Mouse (Mus musculus) embryonic facial prominence, embryonic 10.5 days (tissue): ENCODE measurements around the gene Card14. TPM values are rescaled to one million over a fixed set of nuclear protein-coding genes. Genes with fewer than 3 reads are reported as not detected.
A peak's percentile ranks its signal among the peaks of the same experiment; 100 is the strongest.
"Not testable (repeated sequence)": the region's sequence is repeated elsewhere in the genome, so short reads cannot be mapped to it uniquely, and the experiment has no call there.

Source experiments
- DNase-seq: peaks from one replicate; pipeline ENCODE4 v3.0.0-alpha.2; 2017; ENCODE audit warnings: low spot score
- H3K27ac ChIP-seq: fragments of 300-500 bp; sonication (generic); replicated peaks from 2 replicates; pipeline ENCODE4 v1.5.1; 2016; ENCODE audit warnings: mild to moderate bottlenecking
- H3K27me3 ChIP-seq: fragments of 300-500 bp; sonication (generic); replicated peaks from 2 replicates; pipeline ENCODE4 v1.6.1; 2016; ENCODE audit warnings: low read depth, mild to moderate bottlenecking; ENCODE audit not compliant: poor library complexity, severe bottlenecking
- H3K36me3 ChIP-seq: fragments of 300-500 bp; sonication (generic); replicated peaks from 2 replicates; pipeline ENCODE4 v1.6.1; 2016; ENCODE audit warnings: mild to moderate bottlenecking, moderate library complexity
- H3K4me1 ChIP-seq: fragments of 300-500 bp; sonication (generic); 2 replicates; pipeline ENCODE4 v1.6.1; 2016
- H3K4me3 ChIP-seq: fragments of 300-500 bp; sonication (generic); 2 replicates; pipeline ENCODE4 v1.5.1; 2016; ENCODE audit warnings: mild to moderate bottlenecking, moderate library complexity
- H3K9me3 ChIP-seq: fragments of 300-500 bp; sonication (generic); 2 replicates; pipeline ENCODE4 v1.6.1; 2016; ENCODE audit warnings: mild to moderate bottlenecking
- WGBS: fragments of 180-500 bp; shearing (Covaris S2); methylation state at CpG from one replicate; pipeline ENCODE4 v1.1.7; 2016; 5-methylcytosine and 5-hydroxymethylcytosine counted together
- polyA plus RNA-seq: library from polyadenylated mRNA; unstranded; fragments of >200 nt; fragmentation: Nextera tagmentation; extraction: Ambion mirVana; gene quantifications from 2 replicates; pipeline ENCODE4 v1.2.1, GENCODE M21; 2016

The Card14 gene
- polyA plus RNA-seq, 1 experiment from 2014 or later: 0.05 TPM

DNA sequence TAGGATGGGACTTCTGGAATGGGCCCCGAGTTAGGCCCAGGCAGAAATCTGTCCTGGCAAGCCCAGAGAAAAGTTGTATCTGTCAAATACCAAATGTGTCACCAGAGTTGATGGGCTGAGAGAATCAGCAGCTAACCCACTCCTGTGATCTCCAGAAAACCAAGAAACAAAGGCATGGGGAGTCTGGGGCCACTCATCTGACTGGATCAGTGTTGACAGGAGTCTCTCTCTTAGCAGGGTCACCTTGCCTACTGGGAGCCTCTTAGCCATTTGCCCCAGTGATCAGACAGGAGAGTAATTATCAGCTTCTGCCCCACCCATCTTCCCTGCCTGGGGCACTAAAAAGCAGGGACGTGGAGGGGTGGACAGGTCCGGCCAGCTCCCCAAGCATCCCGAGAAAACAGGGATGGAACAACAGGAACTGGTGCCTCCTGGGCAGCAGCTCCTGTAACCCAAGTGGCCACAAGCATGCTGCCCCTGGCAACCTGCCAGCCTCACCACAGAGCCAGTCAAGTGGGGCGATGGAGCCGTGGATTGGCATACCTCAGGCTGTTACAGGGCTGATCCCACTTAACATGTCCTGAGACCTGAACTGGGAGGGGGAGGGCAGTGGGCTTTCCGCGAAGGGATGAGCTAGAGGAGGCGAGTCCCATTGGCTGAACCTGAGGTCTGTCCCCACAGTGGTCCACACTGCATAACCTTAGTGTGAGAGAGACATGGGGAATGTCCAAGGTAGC lies 21.6 kb upstream of the Card14 start:
- no peaks in the 10 kb centered on the region for H3K27me3 ChIP-seq
- H3K4me3 ChIP-seq: no peak overlapping the region
- H3K27ac ChIP-seq: no peak overlapping the region
- 0 out of 2 replicates have a peak, but pooled peaks cover 2% of the 10 kb centered on the region for H3K4me1 ChIP-seq
- no peaks in the 10 kb centered on the region for H3K9me3 ChIP-seq
- 72% methylated on average over 9 of the region's 9 CpGs for WGBS
- H3K36me3 ChIP-seq: peaks cover 87% of the 10 kb centered on the region
- DNase-seq: no peak

DNA sequence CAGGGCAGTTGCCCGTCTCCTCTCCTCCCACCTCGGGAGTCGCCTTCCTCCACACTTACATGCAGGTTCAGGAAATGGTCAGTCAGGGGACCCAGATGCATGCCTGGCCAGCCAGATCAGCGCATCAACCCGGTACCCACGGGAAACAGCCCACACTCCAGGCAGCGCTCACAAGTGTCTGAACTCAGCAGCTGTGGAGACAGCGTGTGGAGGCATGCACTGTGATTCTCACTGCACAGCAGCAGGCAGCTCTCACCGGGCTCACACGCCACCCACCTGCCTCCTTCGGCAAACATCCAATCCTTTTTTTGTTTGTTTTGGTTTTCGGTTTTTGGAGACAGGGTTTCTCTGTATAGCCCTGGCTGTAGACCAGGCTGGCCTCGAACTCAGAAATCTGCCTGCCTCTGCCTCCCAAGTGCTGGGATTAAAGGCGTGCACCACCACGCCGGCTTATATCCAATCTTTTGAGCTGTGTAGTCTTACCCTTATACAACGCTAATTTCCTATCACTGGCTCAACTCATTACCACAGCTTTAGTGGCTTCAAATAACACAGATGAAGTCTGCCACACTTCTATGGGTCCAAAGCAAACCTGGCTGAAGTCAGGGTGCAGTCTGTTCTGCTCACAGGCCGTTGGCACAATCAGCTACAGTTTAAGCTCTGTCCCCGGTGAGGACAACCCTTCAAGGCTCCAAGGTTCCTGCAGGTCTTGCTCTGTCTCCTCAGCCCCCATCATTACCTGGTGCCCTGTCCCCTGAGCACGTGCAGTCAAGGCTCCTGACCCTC lies 20.2 kb upstream of the Card14 start:
- Histone ChIP-seq H3K27ac (no peak overlapping the region), H3K4me3 (no peak overlapping the region), H3K36me3 (peaks cover 92% of the 10 kb centered on the region), H3K9me3 (no peaks in the 10 kb centered on the region), H3K27me3 (no peaks in the 10 kb centered on the region), H3K4me1 (0 out of 2 replicates have a peak, but pooled peaks cover 2% of the 10 kb centered on the region)
- DNase-seq: no peak
- WGBS: 91% methylated on average over 20 of the region's 20 CpGs

DNA sequence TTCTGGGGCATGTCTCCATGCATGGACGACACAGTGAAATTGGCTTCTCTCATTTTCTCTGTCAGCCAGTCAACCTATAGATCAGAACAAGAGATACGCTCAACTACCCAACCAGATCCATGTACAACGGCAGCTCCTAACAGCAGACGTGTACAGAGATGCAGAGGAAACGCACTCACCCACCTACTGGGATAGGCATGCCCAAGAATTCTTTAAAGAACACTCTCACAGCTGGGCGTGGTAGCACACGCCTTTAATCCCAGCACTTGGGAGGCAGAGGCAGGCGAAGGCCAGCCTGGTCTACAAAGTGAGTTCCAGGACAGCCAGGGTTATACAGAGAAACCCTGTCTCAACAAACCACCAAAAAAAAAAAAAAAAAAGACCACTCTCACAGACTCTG lies 14.7 kb upstream of the Card14 start:
- not testable (repeated sequence) for H3K27ac ChIP-seq, H3K4me1 ChIP-seq, H3K9me3 ChIP-seq, DNase-seq, H3K4me3 ChIP-seq, H3K27me3 ChIP-seq
- WGBS: 94% methylated on average over 8 of the region's 8 CpGs
- H3K36me3 ChIP-seq: peaks cover 98% of the 10 kb centered on the region

DNA sequence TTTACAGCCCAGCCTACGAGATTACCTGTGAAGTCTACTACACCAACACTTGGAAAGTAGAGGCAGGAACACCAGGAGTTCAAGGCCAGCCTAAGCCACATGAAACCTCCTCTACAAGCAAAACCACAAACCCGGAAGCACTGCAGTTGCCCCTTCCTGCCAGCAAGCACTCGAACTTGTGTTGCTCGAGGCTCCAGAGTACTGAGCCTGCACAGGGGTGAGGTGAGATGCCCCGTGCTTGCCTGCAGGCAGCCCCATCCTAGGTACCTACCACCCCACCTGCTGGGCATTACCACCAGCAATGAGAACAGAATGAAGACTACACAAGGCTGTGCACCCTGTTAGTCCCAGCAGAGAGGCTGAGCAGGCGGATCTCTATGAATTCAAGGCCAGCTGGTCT lies 9.6 kb upstream of the Card14 start:
- 85% methylated on average over 6 of the region's 6 CpGs for WGBS
- DNase-seq: no peak
- Histone ChIP-seq H3K4me3 (peak overlapping the region; percentile 99), H3K27ac (no peak overlapping the region), H3K9me3 (no peaks in the 10 kb centered on the region), H3K27me3 (no peaks in the 10 kb centered on the region), H3K36me3 (peaks cover 53% of the 10 kb centered on the region), H3K4me1 (peaks cover 17% of the 10 kb centered on the region)

DNA sequence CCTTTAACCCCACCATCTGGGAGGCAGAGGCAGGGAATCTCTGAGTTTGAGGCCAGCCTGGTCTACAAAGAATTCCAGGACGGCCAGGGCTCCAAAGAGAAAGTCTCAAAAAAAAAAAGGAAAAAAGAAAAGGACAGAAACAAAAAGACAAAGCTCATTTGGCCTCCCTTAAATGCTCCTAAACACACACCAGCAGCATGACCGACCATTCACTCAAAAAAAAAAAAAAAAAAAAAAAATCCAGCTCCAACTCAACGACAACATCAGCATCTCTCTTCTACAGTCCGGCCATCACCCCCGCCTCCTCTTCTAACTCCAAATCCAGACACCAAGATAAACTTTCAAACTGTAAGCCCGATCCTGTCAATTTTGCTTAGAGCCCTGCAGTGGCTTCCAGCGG lies 8.7 kb upstream of the Card14 start:
- Histone ChIP-seq H3K27me3 (0 out of 2 replicates have a peak, but pooled peaks cover 3% of the 10 kb centered on the region), H3K9me3 (no peaks in the 10 kb centered on the region), H3K4me3 (peak overlapping the region; percentile 99), H3K27ac (peak overlapping the region; percentile 97), H3K36me3 (peaks cover 44% of the 10 kb centered on the region), H3K4me1 (peaks cover 17% of the 10 kb centered on the region)
- 19% methylated on average over 7 of the region's 7 CpGs for WGBS
- no peak for DNase-seq

- WGBS: under 1% methylated on average over 89 of the region's 89 CpGs
- peaks cover 17% of the 10 kb centered on the region for H3K4me1 ChIP-seq
- H3K27me3 ChIP-seq: peaks cover 10% of the 10 kb centered on the region; the same call in 1 of the 2 replicates
- H3K27ac ChIP-seq: peak within 1 kb of the TSS; percentile 97
- no peaks in the 10 kb centered on the region for H3K9me3 ChIP-seq
- peaks cover 37% of the 10 kb centered on the region for H3K36me3 ChIP-seq
- DNase-seq: peak; percentile 98
- H3K4me3 ChIP-seq: peak within 1 kb of the TSS; percentile 99
These were observed 8.0 kb upstream of the Card14 start, which contains the start of gene Eif4a3 for GRCm38 (mm10) chr11:119299391-119300245. TSS of gene Eif4a3 (minus strand) at chr11:119300089.

DNA sequence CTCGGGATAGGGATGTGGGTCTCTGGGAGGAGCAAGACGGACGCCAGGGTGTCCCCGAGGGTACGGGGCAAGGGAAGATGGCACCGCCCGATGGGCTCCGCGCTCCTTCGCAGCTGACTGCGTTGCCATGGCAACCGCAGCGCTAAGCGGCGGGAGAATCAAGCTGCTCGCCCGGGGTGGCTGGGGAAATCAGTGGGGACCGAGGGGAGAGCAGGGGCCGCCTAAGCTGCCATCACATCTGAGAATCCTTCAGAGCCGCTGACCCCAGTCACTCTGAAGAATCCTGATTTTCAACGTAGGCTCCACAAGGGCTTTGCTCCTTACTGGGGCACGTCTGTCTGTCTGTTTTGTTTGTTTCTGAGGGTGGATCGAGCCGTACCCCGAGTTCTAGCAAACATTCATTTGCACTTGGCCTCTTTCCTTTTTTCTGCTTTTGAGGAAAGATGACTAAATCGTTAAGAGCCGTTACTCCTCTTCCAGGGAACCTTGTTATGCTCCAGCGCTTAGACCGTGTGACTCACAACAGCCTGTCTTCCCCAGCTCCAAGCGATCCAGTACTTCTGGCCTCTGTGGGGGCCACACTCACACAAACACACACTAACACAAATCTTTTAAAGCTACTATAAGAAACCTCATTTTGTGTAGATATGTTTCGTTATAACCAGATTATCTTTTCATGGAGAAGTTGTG lies 7.2 kb upstream of the Card14 start:
- no peak for DNase-seq
- H3K4me3 ChIP-seq: peak overlapping the region; percentile 99
- peaks cover 18% of the 10 kb centered on the region; the same call in 1 of the 2 replicates for H3K27me3 ChIP-seq
- H3K27ac ChIP-seq: peak overlapping the region; percentile 97
- H3K9me3 ChIP-seq: no peaks in the 10 kb centered on the region
- peaks cover 17% of the 10 kb centered on the region for H3K4me1 ChIP-seq
- peaks cover 29% of the 10 kb centered on the region for H3K36me3 ChIP-seq
- WGBS: 1% methylated on average over 31 of the region's 31 CpGs

GRCm38 (mm10) chr11:119300986-119301385 lies 6.6 kb upstream of the Card14 start:
- Histone ChIP-seq H3K27me3 (peaks cover 19% of the 10 kb centered on the region; the same call in 1 of the 2 replicates), H3K36me3 (peaks cover 23% of the 10 kb centered on the region), H3K27ac (no peak overlapping the region), H3K9me3 (no peaks in the 10 kb centered on the region), H3K4me1 (peaks cover 17% of the 10 kb centered on the region), H3K4me3 (peak overlapping the region; percentile 99)
- WGBS: 34% methylated on average over 2 of the region's 2 CpGs
- DNase-seq: no peak

GRCm38 (mm10) chr11:119304904-119305712 lies 2.5 kb upstream of the Card14 start:
- Histone ChIP-seq H3K27me3 (peaks cover 41% of the 10 kb centered on the region), H3K4me1 (peaks cover 25% of the 10 kb centered on the region), H3K4me3 (no peak overlapping the region), H3K27ac (no peak overlapping the region), H3K9me3 (no peaks in the 10 kb centered on the region), H3K36me3 (no peaks in the 10 kb centered on the region)
- WGBS: 42% methylated on average over 16 of the region's 16 CpGs
- peak; percentile 60 for DNase-seq

GRCm38 (mm10) chr11:119306762-119307657 lies 558 bp upstream of the Card14 start:
- peaks cover 57% of the 10 kb centered on the region for H3K27me3 ChIP-seq
- no peak overlapping the region for H3K27ac ChIP-seq
- 65% methylated on average over 13 of the region's 13 CpGs for WGBS
- no peaks in the 10 kb centered on the region for H3K9me3 ChIP-seq
- peaks cover 21% of the 10 kb centered on the region for H3K4me1 ChIP-seq
- H3K36me3 ChIP-seq: no peaks in the 10 kb centered on the region
- no peak for DNase-seq
- H3K4me3 ChIP-seq: no peak overlapping the region
